Mouse (Mus musculus) megakaryocyte, embryonic 14.5 days (primary cell): ENCODE measurements around the gene Nos1ap.

Source experiments
- FLI1 ChIP-seq: IDR thresholded peaks from 2 replicates; pipeline ENCODE4 v1.6.1; 2012; ENCODE audit warnings: low read length, inconsistent platforms, mixed read lengths
- GATA1 ChIP-seq: IDR thresholded peaks from 3 replicates; pipeline ENCODE4 v1.6.1; 2012; ENCODE audit warnings: mixed read lengths, low read length, inconsistent platforms, borderline replicate concordance

GRCm38 (mm10) chr1:170402682-170403081 lies 187.0 kb downstream of the Nos1ap start:
- TF ChIP-seq GATA1 (no peak), FLI1 (no peak)
